Mouse (Mus musculus) neural tube, embryonic 15.5 days (tissue): Measurements from ENCODE around the gene Srsf12. TPM values are rescaled to one million over a fixed set of nuclear protein-coding genes. Genes with fewer than 3 reads are reported as not detected.

Experiments
- ATAC-seq: fragments of 200-750 bp; cut with Nextera tagmentation; 2 replicates; pipeline ENCODE4 v1.8.0; 2017; ENCODE audit warnings: mild to moderate bottlenecking, moderate TSS enrichment, moderate library complexity; ENCODE audit not compliant: low FRiP score
- H3K27ac ChIP-seq: fragments of 300-500 bp; sonication (generic); replicated peaks from 2 replicates; pipeline ENCODE4 v1.5.1; 2015; ENCODE audit warnings: mild to moderate bottlenecking, inconsistent platforms
- H3K27me3 ChIP-seq: fragments of 300-500 bp; sonication (generic); replicated peaks from 2 replicates; pipeline ENCODE4 v1.6.1; 2015; ENCODE audit warnings: inconsistent platforms
- H3K36me3 ChIP-seq: fragments of 300-500 bp; sonication (generic); 2 replicates; pipeline ENCODE4 v1.6.1; 2015; ENCODE audit warnings: inconsistent platforms
- H3K4me1 ChIP-seq: fragments of 300-500 bp; sonication (generic); 2 replicates; pipeline ENCODE4 v1.6.1; 2015; ENCODE audit warnings: inconsistent platforms
- H3K4me2 ChIP-seq: fragments of 300-500 bp; sonication (generic); 2 replicates; pipeline ENCODE4 v1.6.1; 2015; ENCODE audit warnings: inconsistent platforms, mild to moderate bottlenecking, moderate library complexity
- H3K4me3 ChIP-seq: fragments of 300-500 bp; sonication (generic); replicated peaks from 2 replicates; pipeline ENCODE4 v1.5.1; 2015; ENCODE audit warnings: mild to moderate bottlenecking, inconsistent platforms
- H3K9ac ChIP-seq: fragments of 300-500 bp; sonication (generic); replicated peaks from 2 replicates; pipeline ENCODE4 v1.6.1; 2015; ENCODE audit warnings: mild to moderate bottlenecking, inconsistent platforms
- H3K9me3 ChIP-seq: fragments of 300-500 bp; sonication (generic); replicated peaks from 2 replicates; pipeline ENCODE4 v1.6.1; 2016; ENCODE audit warnings: inconsistent platforms
- WGBS: fragments of 180-500 bp; shearing (Covaris S2); methylation state at CpG from one replicate; pipeline ENCODE4 v1.1.7; 2015; ENCODE audit warnings: mixed read lengths; 5-methylcytosine and 5-hydroxymethylcytosine counted together
- polyA plus RNA-seq: library from polyadenylated mRNA; unstranded; fragments of >200 nt; fragmentation: Nextera tagmentation; extraction: Ambion mirVana; gene quantifications from 2 replicates; pipeline ENCODE4 v1.2.1, GENCODE M21; 2015

Srsf12 gene
- polyA plus RNA-seq, 1 experiment from 2014 or later, result 74.9 TPM

GRCm38 (mm10) chr4:33229639-33230038 lies 20.8 kb downstream of the Srsf12 start:
- no peak overlapping the region for H3K9ac ChIP-seq
- no peak overlapping the region for H3K27ac ChIP-seq
- no peaks in the 10 kb centered on the region for H3K9me3 ChIP-seq
- 53% methylated on average over 4 of the region's 4 CpGs for WGBS
- no peak overlapping the region for H3K4me2 ChIP-seq
- ATAC-seq, result no peak
- H3K4me3 ChIP-seq, result no peak overlapping the region
- no peaks in the 10 kb centered on the region for H3K4me1 ChIP-seq
- peaks cover 30% of the 10 kb centered on the region for H3K36me3 ChIP-seq
- H3K27me3 ChIP-seq, result no peaks in the 10 kb centered on the region

- Histone ChIP-seq H3K4me1 (no peaks in the 10 kb centered on the region), H3K4me2 (no peak overlapping the region), H3K27me3 (no peaks in the 10 kb centered on the region), H3K36me3 (peaks cover 27% of the 10 kb centered on the region), H3K4me3 (no peak overlapping the region), H3K9me3 (no peaks in the 10 kb centered on the region), H3K27ac (no peak overlapping the region), H3K9ac (no peak overlapping the region)
- ATAC-seq, result no peak
- 91% methylated on average over 18 of the region's 18 CpGs for WGBS
Measured at GRCm38 (mm10) chr4:33230881-33231280, 22.1 kb downstream of the Srsf12 start.

GRCm38 (mm10) chr4:33242536-33242935 lies 33.7 kb downstream of the Srsf12 start:
- WGBS, result 66% methylated on average over 5 of the region's 5 CpGs
- ATAC-seq, result no peak
- no peaks in the 10 kb centered on the region for H3K9me3 ChIP-seq
- H3K4me2 ChIP-seq, result no peak overlapping the region
- H3K27ac ChIP-seq, result no peak overlapping the region
- H3K4me1 ChIP-seq, result peaks cover 12% of the 10 kb centered on the region
- no peak overlapping the region for H3K4me3 ChIP-seq
- no peaks in the 10 kb centered on the region for H3K27me3 ChIP-seq
- H3K36me3 ChIP-seq, result peaks cover 33% of the 10 kb centered on the region
- no peak overlapping the region for H3K9ac ChIP-seq

GRCm38 (mm10) chr4:33243016-33243758 lies 34.4 kb downstream of the Srsf12 start:
- no peaks in the 10 kb centered on the region for H3K9me3 ChIP-seq
- no peak overlapping the region for H3K4me2 ChIP-seq
- H3K36me3 ChIP-seq, result peaks cover 33% of the 10 kb centered on the region
- H3K4me1 ChIP-seq, result peaks cover 12% of the 10 kb centered on the region
- ATAC-seq, result no peak
- WGBS, result 78% methylated on average over 12 of the region's 12 CpGs
- H3K27me3 ChIP-seq, result no peaks in the 10 kb centered on the region
- no peak overlapping the region for H3K27ac ChIP-seq
- H3K4me3 ChIP-seq, result no peak overlapping the region
- no peak overlapping the region for H3K9ac ChIP-seq

- no peaks in the 10 kb centered on the region for H3K27me3 ChIP-seq
Measured at GRCm38 (mm10) chr4:33243921-33244320, 35.1 kb downstream of the Srsf12 start.

GRCm38 (mm10) chr4:33245853-33246395 lies 37.1 kb downstream of the Srsf12 start:
- Histone ChIP-seq H3K4me3 (no peak overlapping the region), H3K27me3 (no peaks in the 10 kb centered on the region), H3K9ac (peak overlapping the region; percentile 15; the same call in 1 of the 2 replicates), H3K4me2 (peak overlapping the region; percentile 65), H3K27ac (no peak overlapping the region), H3K9me3 (no peaks in the 10 kb centered on the region), H3K36me3 (peaks cover 33% of the 10 kb centered on the region), H3K4me1 (peaks cover 18% of the 10 kb centered on the region)
- no peak for ATAC-seq
- 90% methylated on average over 14 of the region's 14 CpGs for WGBS

More at GRCm38 (mm10) chr4:33243921-33244320, 35.1 kb downstream of the Srsf12 start:
- Histone ChIP-seq H3K4me1 (peaks cover 13% of the 10 kb centered on the region), H3K4me2 (no peak overlapping the region), H3K36me3 (peaks cover 33% of the 10 kb centered on the region), H3K4me3 (no peak overlapping the region), H3K9me3 (no peaks in the 10 kb centered on the region), H3K27ac (no peak overlapping the region), H3K9ac (no peak overlapping the region)
- no peak for ATAC-seq
- 93% methylated on average over 4 of the region's 4 CpGs for WGBS

GRCm38 (mm10) chr4:33247479-33248053 lies 38.8 kb downstream of the Srsf12 start:
- Histone ChIP-seq H3K4me2 (peak overlapping the region; percentile 65), H3K27ac (peak overlapping the region; percentile 99), H3K36me3 (peaks cover 33% of the 10 kb centered on the region), H3K4me1 (peaks cover 18% of the 10 kb centered on the region), H3K9ac (peak overlapping the region; percentile 93), H3K9me3 (no peaks in the 10 kb centered on the region), H3K27me3 (no peaks in the 10 kb centered on the region), H3K4me3 (peak overlapping the region; percentile 92)
- peak; percentile 94 for ATAC-seq
- WGBS, result under 1% methylated on average over 59 of the region's 60 CpGs

- Histone ChIP-seq H3K9ac (peak overlapping the region; percentile 93), H3K4me3 (peak overlapping the region; percentile 92), H3K27me3 (no peaks in the 10 kb centered on the region), H3K4me1 (peaks cover 18% of the 10 kb centered on the region), H3K27ac (peak overlapping the region; percentile 99), H3K9me3 (no peaks in the 10 kb centered on the region), H3K36me3 (peaks cover 27% of the 10 kb centered on the region), H3K4me2 (peak overlapping the region; percentile 65)
- ATAC-seq, result peak; percentile 93
- WGBS, result under 1% methylated on average over 72 of the region's 88 CpGs
Measured at GRCm38 (mm10) chr4:33248062-33248889, 39.5 kb downstream of the Srsf12 start.

- under 1% methylated on average over 4 of the region's 4 CpGs for WGBS
- peak overlapping the region; percentile 99 for H3K27ac ChIP-seq
- no peaks in the 10 kb centered on the region for H3K27me3 ChIP-seq
- ATAC-seq, result no peak
- peaks cover 21% of the 10 kb centered on the region for H3K36me3 ChIP-seq
- H3K4me3 ChIP-seq, result peak overlapping the region; percentile 92
- peaks cover 18% of the 10 kb centered on the region for H3K4me1 ChIP-seq
- H3K9ac ChIP-seq, result peak overlapping the region; percentile 64
- H3K4me2 ChIP-seq, result peak overlapping the region; percentile 65
- no peaks in the 10 kb centered on the region for H3K9me3 ChIP-seq
Measured at GRCm38 (mm10) chr4:33248915-33249314, 40.1 kb downstream of the Srsf12 start.

- H3K9me3 ChIP-seq, result no peaks in the 10 kb centered on the region
- H3K4me1 ChIP-seq, result peaks cover 18% of the 10 kb centered on the region
- no peak overlapping the region for H3K9ac ChIP-seq
- H3K4me3 ChIP-seq, result no peak overlapping the region
- H3K27me3 ChIP-seq, result no peaks in the 10 kb centered on the region
- no peak overlapping the region; the same call in 1 of the 2 replicates for H3K27ac ChIP-seq
- ATAC-seq, result no peak
- WGBS, result 74% methylated on average over 1 of the region's 1 CpGs
- peaks cover 12% of the 10 kb centered on the region for H3K36me3 ChIP-seq
- H3K4me2 ChIP-seq, result no peak overlapping the region
Measured at GRCm38 (mm10) chr4:33249716-33250230, 41.0 kb downstream of the Srsf12 start.

GRCm38 (mm10) chr4:33250867-33251266 lies 42.1 kb downstream of the Srsf12 start:
- no peaks in the 10 kb centered on the region for H3K9me3 ChIP-seq
- no peak overlapping the region for H3K9ac ChIP-seq
- 89% methylated on average over 2 of the region's 2 CpGs for WGBS
- H3K4me1 ChIP-seq, result peaks cover 16% of the 10 kb centered on the region
- H3K4me2 ChIP-seq, result no peak overlapping the region
- no peak overlapping the region for H3K4me3 ChIP-seq
- H3K27me3 ChIP-seq, result no peaks in the 10 kb centered on the region
- H3K27ac ChIP-seq, result no peak overlapping the region
- no peak for ATAC-seq
- H3K36me3 ChIP-seq, result peaks cover 2% of the 10 kb centered on the region
